In the genomic region with DNA sequence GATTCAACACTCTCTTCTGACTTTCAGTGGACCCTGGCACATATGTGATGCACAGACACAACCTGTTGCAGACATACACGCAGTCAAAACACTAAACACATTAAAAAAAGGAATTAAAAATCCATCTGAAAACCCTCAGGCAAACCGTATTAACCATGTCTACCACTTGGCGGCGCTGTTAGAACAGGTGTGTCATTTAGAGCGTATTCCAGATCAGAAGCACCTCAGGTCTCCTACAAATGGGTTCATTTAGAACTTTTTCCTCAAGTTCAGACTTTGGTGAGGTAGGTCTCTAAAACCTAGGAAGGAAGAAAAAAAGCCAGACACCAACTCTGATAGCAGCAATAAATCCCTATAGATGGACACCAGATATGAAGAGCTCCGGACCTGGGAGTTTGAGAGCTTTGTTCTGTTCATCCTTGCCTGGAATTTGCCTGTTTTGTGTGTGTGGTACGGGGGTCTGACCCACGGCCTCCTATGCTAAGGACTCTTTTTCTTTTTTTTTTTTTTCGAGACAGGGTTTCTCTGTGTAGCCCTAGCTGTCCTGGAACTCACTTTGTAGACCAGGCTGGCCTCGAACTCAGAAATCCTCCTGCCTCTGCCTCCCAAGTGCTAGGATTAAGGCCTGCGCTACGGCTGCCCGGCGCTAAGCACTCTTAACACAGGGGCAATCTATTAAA, we compare ENCODE assay signal across 7 mouse cellular contexts. TPM values are rescaled to one million over a fixed set of nuclear protein-coding genes. Genes with fewer than 3 reads are reported as not detected.
DNase-seq lines count a peak whose midpoint lies in the region; ATAC-seq lines count a peak whose summit lies in the region.

No protein-coding gene starts in this region.

- peak; percentile 21; the same call in 1 of the 2 replicates for ATAC-seq in intestine, embryonic 14.5 days (replicated peaks; ENCODE audit: low FRiP score, low TSS enrichment, low read depth)

- H3K4me3 ChIP-seq in intestine, embryonic 14.5 days (ENCODE audit: low read depth, low read length) = peak overlapping the region; percentile 34
- H3K4me3 ChIP-seq in megakaryocyte, embryonic 14.5 days (replicated peaks) = peak overlapping the region; percentile 94

- H3K9ac ChIP-seq in intestine, embryonic 14.5 days (ENCODE audit: low read length) = peak overlapping the region; percentile 35; the same call in 1 of the 2 replicates

- H3K27me3 ChIP-seq in intestine, embryonic 14.5 days (replicated peaks; ENCODE audit: control insufficient read depth, insufficient read depth, low read length) = no peaks in the 10 kb centered on the region; the same call in 1 of the 2 replicates
- H3K27me3 ChIP-seq in megakaryocyte, embryonic 14.5 days (replicated peaks) = no peaks in the 10 kb centered on the region

- peak overlapping the region; percentile 63 for H3K4me2 ChIP-seq in intestine, embryonic 14.5 days (ENCODE audit: low read length)

- H3K36me3 ChIP-seq in intestine, embryonic 14.5 days (ENCODE audit: control insufficient read depth, insufficient read depth, low read length) = peaks cover 2% of the 10 kb centered on the region; the same call in 1 of the 2 replicates
- peaks cover 10% of the 10 kb centered on the region for H3K36me3 ChIP-seq in megakaryocyte, embryonic 14.5 days (replicated peaks; ENCODE audit: low read length)

- no peaks in the 10 kb centered on the region for H3K9me3 ChIP-seq in intestine, embryonic 14.5 days (ENCODE audit: control insufficient read depth, low read length)
- no peaks in the 10 kb centered on the region for H3K9me3 ChIP-seq in megakaryocyte, embryonic 14.5 days

- peak overlapping the region; percentile 82 for H3K27ac ChIP-seq in intestine, embryonic 14.5 days (ENCODE audit: low read depth)

- 29% methylated on average over 14 of the region's 14 CpGs for WGBS in intestine, embryonic 14.5 days

- peaks cover 11% of the 10 kb centered on the region for H3K4me1 ChIP-seq in intestine, embryonic 14.5 days (replicated peaks; ENCODE audit: control insufficient read depth, insufficient read depth, low read length)
- peaks cover 45% of the 10 kb centered on the region for H3K4me1 ChIP-seq in megakaryocyte, embryonic 14.5 days

- DNase-seq in ZHBTc4 (ENCODE audit: low read depth, low spot score) = peak; percentile 82
- peak; percentile 88 for DNase-seq in cerebellum, adult 9-10 months
- DNase-seq in frontal cortex, postnatal 25 days (ENCODE audit: low spot score in 2 of 2) = peak; percentile 50 to 66
- DNase-seq in intestine, embryonic 14.5 days (ENCODE audit: low spot score) = peak; percentile 84
- peak; percentile 46 to 73 for DNase-seq in left cerebral cortex, adult 9 months (ENCODE audit: low spot score in 2 of 2)
- DNase-seq in right cerebral cortex, postnatal 4 days = peak; percentile 69

RNA-seq across cellular contexts. Expression of gene Ilf3, which starts 1.0 kb away (rescaled TPM):
- 179 and 188 TPM in 2 replicates for polyA plus RNA-seq in intestine, embryonic 14.5 days (2014; fragmentation: Nextera tagmentation; extraction: Ambion mirVana)
- polyA plus RNA-seq in megakaryocyte, embryonic 14.5 days (2012; ENCODE audit: insufficient read depth, low replicate concordance) = 55.5 and 62.9 TPM in 2 replicates

RNA-seq across cellular contexts. Expression of gene Qtrt1, which starts 45.0 kb away (rescaled TPM):
- polyA plus RNA-seq in intestine, embryonic 14.5 days (2014; fragmentation: Nextera tagmentation; extraction: Ambion mirVana) = 69.9 and 77.3 TPM in 2 replicates
- 20.1 and 20.7 TPM in 2 replicates for polyA plus RNA-seq in megakaryocyte, embryonic 14.5 days (2012; ENCODE audit: insufficient read depth, low replicate concordance)

RNA-seq across cellular contexts. Expression of gene Slc44a2, which starts 46.2 kb away (rescaled TPM):
- 70.1 and 74.6 TPM in 2 replicates for polyA plus RNA-seq in intestine, embryonic 14.5 days (2014; fragmentation: Nextera tagmentation; extraction: Ambion mirVana)
- polyA plus RNA-seq in megakaryocyte, embryonic 14.5 days (2012; ENCODE audit: insufficient read depth, low replicate concordance) = 46.8 and 61.6 TPM in 2 replicates

RNA-seq across cellular contexts. Expression of gene Ap1m2, which starts 54.5 kb away (rescaled TPM):
- 69.6 and 75.8 TPM in 2 replicates for polyA plus RNA-seq in intestine, embryonic 14.5 days (2014; fragmentation: Nextera tagmentation; extraction: Ambion mirVana)
- polyA plus RNA-seq in megakaryocyte, embryonic 14.5 days (2012; ENCODE audit: insufficient read depth, low replicate concordance) = not detected in 2 replicates

RNA-seq across cellular contexts. Expression of gene Dnm2, which starts 58.0 kb away (rescaled TPM):
- 65.2 and 67.3 TPM in 2 replicates for polyA plus RNA-seq in intestine, embryonic 14.5 days (2014; fragmentation: Nextera tagmentation; extraction: Ambion mirVana)
- polyA plus RNA-seq in megakaryocyte, embryonic 14.5 days (2012; ENCODE audit: insufficient read depth, low replicate concordance) = 714 and 929 TPM in 2 replicates

Comparison
In these comparisons a context has a peak if more than half of its experiments do, and no peak if none do; other contexts are left out.
1. Peak in every context shown above with its lines: DNase-seq, ATAC-seq, H3K4me3 ChIP-seq and H3K27ac ChIP-seq.